Mouse (Mus musculus) thymus, postnatal 4 days (tissue): ENCODE measurements around the gene Daam2.
A peak's percentile ranks its signal among the peaks of the same experiment; 100 is the strongest.
"Not testable (repeated sequence)": the region's sequence is repeated elsewhere in the genome, so short reads cannot be mapped to it uniquely, and the experiment has no call there.

Experiments
- DNase-seq: peaks from one replicate; pipeline ENCODE4 v3.0.0; 2021

Daam2 gene

GRCm38 (mm10) chr17:49475174-49475573 is 89.0 kb downstream of the Daam2 start:
- DNase-seq = no peak

GRCm38 (mm10) chr17:49474051-49474450 is 90.1 kb downstream of the Daam2 start:
- no peak for DNase-seq

GRCm38 (mm10) chr17:49472626-49473025 is 91.5 kb downstream of the Daam2 start:
- DNase-seq = no peak

DNA sequence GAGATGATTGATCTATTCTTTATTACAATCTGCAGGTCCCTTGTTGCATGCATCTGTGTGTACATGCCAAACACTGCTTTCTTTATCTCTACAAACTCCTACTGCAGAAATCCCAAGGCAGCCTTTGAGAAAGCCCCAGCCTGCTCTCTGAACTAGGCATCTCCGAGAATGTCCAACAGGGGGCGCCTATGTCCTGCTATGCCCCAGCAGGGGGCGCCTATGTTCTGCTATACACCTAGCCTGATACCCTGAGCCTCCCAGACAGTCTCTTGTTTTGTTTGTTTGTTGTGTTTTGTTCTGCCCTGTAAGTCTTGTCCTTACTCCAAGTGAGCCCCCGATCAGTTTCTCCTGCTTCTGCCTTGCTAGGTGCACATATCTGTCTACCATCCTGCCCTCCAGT is 95.9 kb downstream of the Daam2 start:
- peak; percentile 73 for DNase-seq

DNA sequence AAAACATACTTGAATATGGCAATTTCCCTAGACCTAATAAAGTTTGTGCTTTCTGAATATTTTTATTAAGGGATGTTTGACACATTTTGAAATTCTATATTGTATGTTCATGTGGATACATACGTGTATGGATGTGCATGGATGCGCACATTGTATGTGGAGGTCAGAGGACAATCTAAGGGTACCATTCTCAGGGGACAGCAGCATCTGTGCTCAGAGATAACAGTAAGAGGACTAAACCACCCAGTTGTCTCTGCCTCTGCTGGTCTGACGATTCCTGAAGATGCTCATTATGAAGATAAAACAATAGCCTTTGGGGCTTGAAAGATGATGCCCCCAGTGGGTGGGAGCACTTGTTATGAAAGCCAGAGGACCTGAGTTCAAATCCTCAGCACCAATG is 99.3 kb downstream of the Daam2 start:
- DNase-seq = no peak

DNA sequence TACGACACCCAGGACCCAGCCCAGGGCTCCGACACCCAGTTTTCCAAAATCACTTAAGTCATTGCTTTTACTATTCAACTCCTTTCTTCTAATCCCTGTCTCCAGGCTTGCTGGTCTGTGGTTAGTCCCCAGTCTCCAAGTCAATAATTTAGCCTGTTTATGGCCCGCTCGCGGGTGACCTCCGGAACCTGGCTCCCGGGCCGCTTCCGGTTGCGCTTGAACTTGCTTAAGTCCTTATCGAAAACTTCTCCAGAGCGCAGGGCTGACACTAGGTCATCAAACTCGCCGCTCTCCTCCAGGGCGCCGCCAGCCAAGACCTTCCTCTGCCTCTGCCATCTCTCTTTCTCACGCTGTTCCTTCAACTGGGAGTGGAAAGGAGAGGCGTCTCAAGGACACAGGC is 105.8 kb downstream of the Daam2 start:
- DNase-seq = no peak

DNA sequence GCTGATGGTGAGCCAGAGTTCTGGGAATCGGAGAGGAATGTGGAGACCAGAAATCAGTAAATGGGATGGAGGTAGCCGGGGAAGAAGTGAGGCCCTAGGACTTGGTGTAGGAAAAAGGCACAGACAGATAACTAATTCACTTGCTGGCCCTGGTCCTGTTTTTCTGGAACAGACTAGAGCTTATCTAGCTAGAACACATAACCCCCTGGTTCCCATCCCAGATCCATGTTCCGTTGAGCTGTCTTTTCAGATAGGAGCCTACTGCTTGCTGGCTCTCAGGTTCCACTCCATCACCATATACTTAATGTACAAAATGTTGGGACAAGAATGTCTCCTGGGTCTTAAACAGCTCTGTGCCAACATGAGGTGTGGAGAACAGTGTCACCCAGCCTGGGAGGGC is 106.3 kb downstream of the Daam2 start:
- no peak for DNase-seq

GRCm38 (mm10) chr17:49456334-49456733 is 107.8 kb downstream of the Daam2 start:
- no peak for DNase-seq

- DNase-seq = no peak
These were observed 113.2 kb downstream of the Daam2 start for GRCm38 (mm10) chr17:49450922-49451321.

DNA sequence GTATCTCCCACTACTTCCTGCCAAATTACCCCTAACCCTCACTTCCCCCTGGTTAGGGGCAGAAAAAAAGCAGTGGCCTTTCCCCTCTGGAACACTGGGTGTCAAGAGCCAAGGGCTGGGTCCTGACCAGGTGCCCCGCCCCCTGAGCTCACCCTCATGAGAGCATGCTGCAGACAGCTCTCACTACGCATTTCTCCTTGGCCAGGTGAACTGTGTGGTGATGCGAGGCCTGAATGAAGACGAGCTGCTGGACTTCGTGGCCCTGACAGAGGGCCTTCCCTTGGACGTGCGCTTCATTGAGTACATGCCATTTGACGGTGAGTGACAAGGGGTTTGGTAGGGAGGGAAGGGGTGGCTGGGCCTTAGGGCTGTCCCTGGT is 114.9 kb downstream of the Daam2 start:
- no peak for DNase-seq

GRCm38 (mm10) chr17:49448570-49449229 is 115.4 kb downstream of the Daam2 start:
- DNase-seq = no peak

DNA sequence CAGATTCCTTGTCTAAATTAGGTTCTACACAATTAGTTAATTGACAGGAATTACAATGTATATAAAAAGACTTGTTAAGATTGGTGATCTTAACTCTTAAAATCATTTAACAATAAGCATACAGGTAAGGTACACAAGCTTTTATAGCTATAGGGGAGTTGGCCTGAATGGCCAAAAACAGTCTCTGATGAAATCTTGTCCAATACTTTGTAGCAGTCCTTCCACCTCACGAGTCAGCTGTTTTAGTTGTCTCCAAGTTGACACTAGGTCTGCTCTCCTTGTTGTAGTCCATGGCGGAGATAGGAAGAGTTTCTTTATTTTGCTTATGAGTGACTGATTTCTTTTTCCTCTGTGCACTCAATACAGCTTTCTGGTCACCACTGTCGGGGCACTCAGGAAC is 121.3 kb downstream of the Daam2 start:
- DNase-seq = not testable (repeated sequence)

DNA sequence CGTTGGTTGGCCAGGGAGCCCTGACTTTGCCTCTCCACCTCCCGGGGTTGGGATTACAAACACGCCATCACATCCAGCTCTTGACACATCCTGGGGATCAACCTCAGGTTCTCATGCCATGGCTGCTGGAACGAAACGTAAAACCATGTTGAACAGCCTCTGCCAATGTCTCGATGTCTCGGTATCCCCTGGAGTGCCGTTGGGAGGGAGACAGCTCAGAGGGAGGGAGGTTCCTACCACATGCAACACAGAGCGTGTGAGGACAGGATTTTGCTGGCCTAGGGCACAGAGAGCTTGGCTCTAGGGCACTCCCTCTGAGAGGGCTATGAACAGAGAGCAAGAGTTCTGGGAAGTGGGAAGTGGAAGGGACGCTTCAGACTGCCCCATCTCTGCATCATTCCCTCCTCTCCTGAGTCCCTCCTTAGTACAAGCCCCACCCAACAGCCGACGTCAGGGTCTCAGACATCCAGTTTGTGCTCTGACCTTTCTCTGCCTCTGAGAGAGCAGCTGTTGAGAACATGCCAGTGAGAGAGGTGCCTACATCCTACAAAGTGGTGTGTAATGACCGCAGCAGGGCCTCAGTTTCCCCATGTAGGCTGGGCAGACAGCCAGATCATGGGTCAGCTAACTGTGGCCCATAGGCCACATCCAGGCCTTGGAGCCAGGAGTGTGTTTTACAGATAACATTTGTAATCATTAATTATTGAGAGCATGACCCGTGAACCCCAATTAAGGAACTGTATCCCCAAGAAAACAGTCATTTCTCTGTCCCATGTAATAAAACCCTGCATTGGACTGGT is 123.6 kb downstream of the Daam2 start:
- DNase-seq = no peak

- DNase-seq = no peak
These were observed 124.4 kb downstream of the Daam2 start for GRCm38 (mm10) chr17:49439706-49440105.

GRCm38 (mm10) chr17:49438822-49439574 is 125.1 kb downstream of the Daam2 start:
- no peak for DNase-seq

GRCm38 (mm10) chr17:49437306-49437705 is 126.8 kb downstream of the Daam2 start:
- DNase-seq = not testable (repeated sequence)

GRCm38 (mm10) chr17:49436631-49437030 is 127.5 kb downstream of the Daam2 start:
- no peak for DNase-seq

DNA sequence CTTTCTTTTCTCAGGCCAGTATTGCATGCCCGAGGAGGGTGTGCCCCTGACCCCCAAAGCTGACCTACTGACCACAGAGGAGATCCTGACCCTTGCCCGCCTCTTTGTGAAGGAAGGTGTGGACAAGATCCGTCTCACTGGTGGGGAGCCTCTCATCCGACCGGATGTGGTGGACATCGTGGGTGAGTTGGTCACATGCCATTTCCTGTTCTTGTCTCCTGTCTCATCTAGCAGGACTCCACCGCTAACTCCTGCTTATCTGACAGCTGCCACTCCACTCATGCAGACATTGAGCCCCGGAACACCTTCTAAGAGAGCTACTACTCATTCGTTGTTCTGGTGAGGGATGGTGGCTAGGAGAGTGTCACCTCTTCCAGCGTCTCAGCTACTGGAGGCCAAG is 129.1 kb downstream of the Daam2 start:
- DNase-seq = peak; percentile 5

GRCm38 (mm10) chr17:49434236-49434635 is 129.9 kb downstream of the Daam2 start:
- no peak for DNase-seq

GRCm38 (mm10) chr17:49433071-49433470 is 131.1 kb downstream of the Daam2 start:
- DNase-seq = no peak

DNA sequence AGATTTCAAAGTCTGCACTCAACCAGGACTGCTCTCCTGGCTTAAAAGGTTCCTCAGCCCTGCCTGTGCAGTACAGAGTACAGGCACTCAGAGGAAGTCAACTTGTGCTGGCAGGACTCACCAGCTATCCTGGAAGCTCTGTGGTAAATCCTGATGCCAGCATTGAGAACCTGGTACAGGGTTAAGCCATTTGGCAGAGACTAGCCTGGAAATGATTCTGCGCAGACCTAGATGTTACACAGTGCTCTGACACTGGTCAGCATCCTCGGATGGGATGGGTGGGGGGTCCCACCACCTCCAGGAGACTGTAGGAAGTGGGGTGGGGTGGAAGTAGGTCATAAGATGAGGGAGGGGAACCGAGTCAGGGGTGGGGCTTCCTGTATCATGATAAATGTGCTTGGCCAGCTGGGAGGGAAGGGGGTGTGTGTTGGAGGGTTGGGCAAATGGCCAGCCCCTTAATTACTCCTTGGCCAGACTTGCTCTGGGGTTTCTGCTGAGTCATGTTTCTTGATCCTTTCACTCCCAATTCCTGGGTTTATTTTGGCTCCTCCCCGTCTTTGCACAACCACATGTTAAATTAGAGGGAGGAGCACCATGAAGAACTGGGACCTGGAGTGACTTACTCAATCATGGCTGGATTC is 132.0 kb downstream of the Daam2 start:
- DNase-seq = no peak

DNA sequence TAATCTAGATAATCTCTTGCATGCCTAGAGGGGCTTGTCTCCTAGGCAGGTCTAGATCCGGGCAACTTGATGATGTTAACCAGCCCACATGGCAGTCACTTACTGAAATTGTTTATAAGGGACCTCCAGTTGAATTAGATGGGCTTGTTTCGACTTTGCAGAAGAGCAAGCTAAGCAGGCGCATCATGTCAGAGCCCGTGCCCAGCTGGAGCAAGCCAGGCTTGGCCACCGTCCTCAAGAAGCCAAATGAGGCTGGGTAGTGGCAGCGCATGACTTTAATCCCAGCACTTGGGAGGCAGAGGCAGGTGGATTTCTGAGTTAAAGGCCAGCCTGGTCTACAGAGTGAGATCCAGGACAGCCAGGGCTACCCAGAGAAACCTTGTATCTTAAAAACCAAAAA is 133.0 kb downstream of the Daam2 start:
- no peak for DNase-seq

DNA sequence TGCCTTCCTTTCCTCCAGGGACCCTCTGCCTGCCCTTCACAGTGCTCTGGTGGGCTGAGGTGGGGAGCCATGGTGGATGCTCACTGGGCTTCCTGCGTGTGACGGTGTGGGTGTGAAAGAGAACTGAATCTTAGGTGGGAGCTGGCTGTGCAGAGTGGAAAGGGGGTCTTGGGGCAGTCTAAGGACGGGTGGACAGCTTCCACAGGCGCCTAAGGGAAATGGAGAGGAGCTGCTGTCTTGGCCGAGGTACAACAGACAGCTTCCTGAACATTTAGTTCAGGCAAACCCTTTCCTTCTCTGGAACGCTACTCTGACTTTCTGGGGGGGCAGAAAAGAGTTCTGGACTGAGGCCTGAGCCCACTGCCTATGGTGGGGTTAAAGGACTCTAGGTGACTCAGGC is 134.0 kb downstream of the Daam2 start:
- DNase-seq = peak; percentile 18
